Mouse (Mus musculus): ENCODE measurements around the gene Tbc1d17.

The Tbc1d17 gene

GRCm38 (mm10) chr7:44824872-44825271, 24.0 kb downstream of the Tbc1d17 start:
- no peak for DNase-seq (ENCODE audit: extremely low read depth, low read depth)

- DNase-seq (ENCODE audit: extremely low read depth, low read depth) = no peak
Observed at GRCm38 (mm10) chr7:44823409-44823808, 25.5 kb downstream of the Tbc1d17 start.

GRCm38 (mm10) chr7:44821666-44822448, 27.0 kb downstream of the Tbc1d17 start:
- DNase-seq (ENCODE audit: extremely low read depth, low read depth) = no peak

GRCm38 (mm10) chr7:44820525-44820924, 28.4 kb downstream of the Tbc1d17 start:
- DNase-seq (ENCODE audit: extremely low read depth, low read depth) = no peak

GRCm38 (mm10) chr7:44819863-44820262, 29.0 kb downstream of the Tbc1d17 start:
- DNase-seq (ENCODE audit: extremely low read depth, low read depth) = no peak

DNA sequence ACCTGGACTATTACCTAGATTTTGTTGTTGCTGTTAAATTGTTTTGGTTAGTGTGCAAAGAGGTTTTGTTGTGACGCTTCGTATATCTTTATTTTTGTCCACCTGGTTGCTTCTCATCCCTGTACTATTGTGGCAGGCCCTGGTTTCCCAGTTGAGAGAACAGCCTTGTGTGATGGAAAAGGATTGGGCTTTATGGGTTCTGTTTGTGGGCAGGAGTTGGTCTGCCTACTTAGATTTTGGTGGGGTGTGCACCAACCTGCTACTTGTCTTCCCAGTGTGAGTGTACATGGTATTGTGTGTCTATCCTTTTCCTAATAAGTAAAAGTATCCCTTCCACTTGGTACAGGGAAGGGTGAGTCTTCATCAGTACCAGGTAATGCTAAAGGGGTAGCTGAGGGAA, 29.5 kb downstream of the Tbc1d17 start:
- DNase-seq (ENCODE audit: extremely low read depth, low read depth) = no peak

DNA sequence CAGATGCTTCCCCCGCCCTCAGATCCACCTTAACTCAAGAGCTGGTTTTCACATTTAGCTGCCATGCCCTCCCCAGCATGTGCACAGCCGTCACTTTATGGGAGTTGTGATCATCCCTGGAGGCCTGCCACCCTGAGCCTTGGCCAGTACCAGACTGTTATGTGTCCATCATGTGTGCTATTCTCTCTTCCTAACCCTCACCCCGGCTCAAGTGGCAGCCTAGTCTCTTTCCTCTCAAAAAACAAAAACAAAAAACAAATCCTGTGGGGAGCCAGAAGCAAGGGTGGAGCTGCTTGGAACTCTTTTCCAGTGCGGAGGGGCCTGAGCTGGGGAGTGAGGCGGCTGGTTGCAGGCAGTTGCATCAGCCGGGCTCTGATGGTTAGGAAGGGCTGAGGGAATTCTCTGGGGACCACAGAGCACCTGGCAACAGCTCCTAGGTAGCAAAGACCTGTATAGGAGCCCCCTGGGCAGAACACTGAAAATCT, 30.1 kb downstream of the Tbc1d17 start:
- DNase-seq (ENCODE audit: extremely low read depth, low read depth) = no peak

DNA sequence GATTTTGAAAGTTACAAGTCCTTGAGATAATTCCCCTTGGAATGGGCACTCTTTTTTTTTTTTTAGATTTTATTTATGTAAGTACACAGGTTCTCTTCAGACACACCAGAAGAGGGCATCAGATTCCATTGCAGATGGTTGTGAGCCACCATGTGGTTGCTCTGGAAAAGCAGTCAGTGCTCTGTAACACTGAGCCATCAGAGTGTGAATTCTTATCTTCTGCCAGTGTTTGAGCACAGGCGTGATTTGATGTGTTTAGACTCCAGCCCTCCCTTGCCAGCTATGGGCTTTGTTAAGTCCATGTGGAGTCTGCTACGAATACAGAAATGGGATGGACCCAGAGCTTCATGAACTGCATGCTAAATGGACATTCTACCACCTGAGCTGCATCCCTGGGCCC, 30.7 kb downstream of the Tbc1d17 start:
- DNase-seq (ENCODE audit: extremely low read depth, low read depth) = no peak

- DNase-seq (ENCODE audit: extremely low read depth, low read depth) = no peak
Observed at GRCm38 (mm10) chr7:44817441-44817840, 31.4 kb downstream of the Tbc1d17 start.

DNA sequence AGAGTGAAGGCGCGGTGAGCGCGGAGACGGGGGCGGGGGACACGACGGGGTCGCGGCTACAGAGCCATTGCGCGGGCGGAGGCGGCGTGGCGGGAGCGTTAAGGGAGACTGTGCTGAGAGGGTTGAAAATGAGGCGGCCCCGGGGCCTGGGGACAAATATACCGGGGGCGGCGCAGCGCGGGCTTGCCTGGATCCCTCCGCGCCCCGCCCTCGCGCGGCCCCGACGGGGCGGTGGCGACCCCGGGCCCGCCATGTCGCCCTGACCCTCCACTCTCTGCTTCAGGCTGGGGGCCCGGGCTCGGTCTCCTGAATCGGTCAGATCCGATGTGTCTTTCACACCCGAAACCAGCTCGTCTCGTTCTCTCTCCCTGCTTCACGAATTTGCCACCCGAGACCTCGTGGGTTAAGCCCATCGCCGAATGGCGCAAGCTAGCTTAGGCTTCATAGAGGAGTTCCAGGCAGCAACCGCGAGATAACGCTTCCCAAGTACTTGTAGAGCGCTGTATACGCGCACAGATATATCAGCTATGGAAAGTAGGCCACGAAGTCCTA, 32.3 kb downstream of the Tbc1d17 start, which contains the start of gene Atf5:
Atf5 (minus strand) TSS at position 189 of the 552 bp plus-strand sequence.
- peak; percentile 66 for DNase-seq (ENCODE audit: extremely low read depth, low read depth)

DNA sequence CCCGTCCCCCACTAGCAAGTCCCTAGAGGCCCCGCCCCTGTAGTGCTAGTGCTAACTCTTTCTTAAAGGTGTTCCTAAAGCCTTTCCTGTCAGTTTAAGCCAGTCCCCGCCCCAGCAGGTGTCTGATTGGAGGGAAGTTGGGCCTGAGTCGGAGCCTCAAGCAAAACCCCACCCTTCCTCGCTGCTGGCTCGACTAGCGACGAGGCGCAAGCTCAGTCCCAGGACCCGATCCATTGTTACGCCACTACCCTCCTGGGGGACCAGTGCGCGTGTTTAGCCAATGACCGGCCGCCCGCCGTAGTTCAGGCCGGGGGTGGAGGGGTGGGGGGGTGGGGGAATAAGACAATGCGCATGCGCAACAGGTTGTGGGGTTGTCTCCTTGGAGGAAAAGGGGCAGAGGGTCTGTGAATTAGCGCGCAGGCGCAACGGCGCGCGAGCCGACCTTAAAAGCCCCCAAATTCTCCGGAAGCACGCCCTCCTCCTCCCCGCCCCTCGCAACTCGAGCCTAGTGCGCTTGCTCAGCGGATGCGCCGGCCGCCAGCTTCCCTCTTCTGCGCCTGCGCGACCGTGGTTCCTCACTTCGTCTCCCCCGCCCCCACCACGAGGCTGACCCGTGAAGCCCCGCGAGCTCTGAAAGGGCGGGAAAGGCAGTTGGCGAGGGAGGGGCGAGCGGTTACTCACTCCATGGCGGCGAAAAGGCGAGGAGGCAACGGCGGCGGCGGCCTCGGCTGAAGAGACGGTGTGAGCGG, 33.0 kb downstream of the Tbc1d17 start, which contains the start of the genes Nup62 and Il4i1:
Nup62 (plus strand) TSS at position 368 of the 749 bp plus-strand sequence.
Il4i1 (plus strand) TSS at position 667 of the 749 bp plus-strand sequence.
- DNase-seq (ENCODE audit: extremely low read depth, low read depth) = peak; percentile 98

- DNase-seq (ENCODE audit: extremely low read depth, low read depth) = no peak
Observed at GRCm38 (mm10) chr7:44814952-44815553, 33.8 kb downstream of the Tbc1d17 start.

DNA sequence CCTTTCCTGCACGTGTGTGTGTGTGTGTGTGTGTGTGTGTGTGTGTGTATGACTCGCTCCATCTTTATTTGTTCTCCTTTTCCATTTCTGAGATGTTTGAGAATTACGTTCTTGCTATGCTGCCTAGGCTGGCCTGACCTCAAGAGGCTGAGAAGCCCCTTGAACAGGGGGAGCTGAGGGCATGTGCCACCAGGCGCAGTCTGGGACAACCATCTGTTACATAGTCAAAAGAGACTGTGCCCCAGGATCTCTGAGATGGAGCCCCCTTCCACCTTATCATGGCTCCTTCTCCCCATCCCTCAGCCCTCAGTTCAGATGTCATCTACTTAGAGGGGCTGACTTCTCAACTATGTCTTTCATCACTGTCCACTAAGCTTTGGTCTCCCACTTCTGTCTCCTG, 34.5 kb downstream of the Tbc1d17 start:
- no peak for DNase-seq (ENCODE audit: extremely low read depth, low read depth)

- DNase-seq (ENCODE audit: extremely low read depth, low read depth) = no peak
Observed at GRCm38 (mm10) chr7:44813985-44814384, 34.9 kb downstream of the Tbc1d17 start.

DNA sequence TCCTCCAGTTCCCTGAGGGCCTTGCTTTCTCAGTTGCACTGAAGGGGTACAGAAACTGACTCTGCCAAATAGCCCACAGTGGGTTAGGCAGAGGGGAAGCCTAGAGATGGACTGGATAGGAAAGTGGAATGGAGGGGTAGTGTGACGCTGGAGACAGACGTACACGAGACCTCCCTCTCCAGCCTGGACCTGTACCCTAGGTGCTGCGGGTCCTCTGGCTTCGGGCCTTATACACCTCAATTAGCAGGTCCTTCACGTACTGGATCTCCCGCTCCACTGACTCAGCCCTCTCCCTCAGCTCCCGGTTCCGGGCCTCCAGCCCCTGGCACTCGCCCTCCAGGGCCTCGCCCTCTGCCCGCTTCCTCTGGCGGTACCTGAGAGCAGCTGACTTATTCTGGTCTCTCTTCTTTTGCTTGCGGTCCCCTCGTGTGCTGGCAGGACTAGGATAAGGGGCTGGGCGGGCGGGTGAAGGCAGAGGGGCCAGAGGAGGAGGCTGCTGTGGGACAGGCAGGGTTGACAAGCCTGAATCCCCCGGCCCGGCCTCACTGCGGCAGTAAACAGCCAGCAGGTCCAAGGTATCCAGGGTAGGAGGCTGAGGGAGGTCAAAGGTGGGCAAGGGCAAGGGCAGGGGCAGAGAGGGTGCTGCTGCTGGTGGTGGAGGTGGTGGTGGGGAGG, 36.1 kb downstream of the Tbc1d17 start:
- no peak for DNase-seq (ENCODE audit: extremely low read depth, low read depth)

GRCm38 (mm10) chr7:44810819-44811557, 37.9 kb downstream of the Tbc1d17 start:
- no peak for DNase-seq (ENCODE audit: extremely low read depth, low read depth)

DNA sequence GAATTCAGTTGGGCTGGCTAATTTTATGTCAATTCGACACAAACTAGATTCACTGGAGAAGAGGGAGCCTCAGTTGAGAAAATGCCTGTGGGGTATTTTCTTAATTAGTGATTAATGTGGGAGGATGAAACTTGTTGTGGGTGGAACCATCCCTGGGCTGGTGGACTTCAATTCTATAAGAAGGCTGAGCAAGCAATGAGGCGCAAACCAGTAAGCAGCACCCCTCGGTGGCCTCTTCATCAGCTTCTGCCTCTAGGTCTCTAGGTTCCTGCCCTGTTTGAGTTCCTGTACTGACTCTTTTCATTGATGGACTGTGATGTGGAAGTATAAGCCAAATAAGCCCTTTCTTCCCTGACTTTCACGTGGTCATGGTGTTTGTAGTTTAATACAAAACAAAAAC, 38.5 kb downstream of the Tbc1d17 start:
- DNase-seq (ENCODE audit: extremely low read depth, low read depth) = no peak

GRCm38 (mm10) chr7:44809466-44809865, 39.4 kb downstream of the Tbc1d17 start:
- DNase-seq (ENCODE audit: extremely low read depth, low read depth) = no peak

DNA sequence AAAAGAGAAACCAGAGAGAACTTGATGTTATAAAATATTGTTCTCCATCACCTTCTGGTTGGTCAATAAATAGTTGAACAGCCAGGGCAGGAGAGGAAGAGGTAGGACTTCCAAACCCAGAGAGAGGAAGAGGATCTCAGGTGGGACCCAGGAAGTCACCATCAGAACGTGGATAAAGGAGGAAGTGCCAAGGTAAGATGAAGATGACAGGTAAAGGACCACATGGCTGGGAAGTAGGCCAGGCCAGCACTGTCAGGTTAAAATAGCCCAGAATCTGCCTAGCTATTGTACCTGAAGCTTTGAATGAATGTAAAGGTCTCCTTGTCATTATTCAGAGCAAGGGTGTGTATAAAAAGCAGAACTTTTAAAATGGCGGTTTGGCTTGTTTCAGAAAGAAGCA, 40.0 kb downstream of the Tbc1d17 start:
- no peak for DNase-seq (ENCODE audit: extremely low read depth, low read depth)

- no peak for DNase-seq (ENCODE audit: extremely low read depth, low read depth)
Observed at GRCm38 (mm10) chr7:44792781-44793180, 56.1 kb downstream of the Tbc1d17 start.

Data from MEL-GATA-1-ER (cell line).